ENCODE assay signal across 8 mouse cellular contexts in genomic region chr2:153446017-153446408, GRCm38 (mm10). TPM values are rescaled to one million over a fixed set of nuclear protein-coding genes. Genes with fewer than 3 reads are reported as not detected.
DNase-seq lines count a peak whose midpoint lies in the region; ATAC-seq lines count a peak whose summit lies in the region.

No protein-coding gene starts in this region.

- peak overlapping the region; percentile 64 for H3K4me3 ChIP-seq in erythroblast, embryonic 14.5 days (replicated peaks)
- peak overlapping the region; percentile 80 for H3K4me3 ChIP-seq in hindbrain, embryonic 14.5 days (replicated peaks; ENCODE audit: low read length)
- peak overlapping the region; percentile 93 for H3K4me3 ChIP-seq in stomach, embryonic 15.5 days (replicated peaks)

- intact Hi-C loops in left cerebral cortex, postnatal 4 days (cut with DNase I) = no loop called here

- no peak for ATAC-seq in hindbrain, embryonic 14.5 days (ENCODE audit: low FRiP score)
- ATAC-seq in stomach, embryonic 15.5 days (ENCODE audit: insufficient read depth, low FRiP score, low read depth) = no peak

- 0% methylated on average over 8 of the region's 8 CpGs for WGBS in hindbrain, embryonic 14.5 days
- WGBS in stomach, embryonic 15.5 days = 2% methylated on average over 8 of the region's 8 CpGs

- peak; percentile 63 for DNase-seq in gastrocnemius, adult 18-20 months (ENCODE audit: low spot score)
- no peak for DNase-seq in gastrocnemius, postnatal 25 days
- peak; percentile 80 for DNase-seq in adipocyte (ENCODE audit: low spot score)
- peak; percentile 91 for DNase-seq in hindbrain, embryonic 14.5 days (ENCODE audit: low spot score)
- peak; percentile 22 for DNase-seq in left cerebral cortex, postnatal 4 days
- peak; percentile 84 for DNase-seq in mesoderm, embryonic 11.5 days (ENCODE audit: low read depth, low spot score)

- peak overlapping the region; percentile 88 for H3K4me2 ChIP-seq in hindbrain, embryonic 14.5 days (replicated peaks)
- H3K4me2 ChIP-seq in stomach, embryonic 15.5 days = peak overlapping the region; percentile 89

- no peaks in the 10 kb centered on the region for H3K9me3 ChIP-seq in erythroblast, embryonic 14.5 days (ENCODE audit: control insufficient read depth, low read length)
- H3K9me3 ChIP-seq in hindbrain, embryonic 14.5 days (ENCODE audit: control insufficient read depth, low read length) = no peaks in the 10 kb centered on the region
- no peaks in the 10 kb centered on the region for H3K9me3 ChIP-seq in stomach, embryonic 15.5 days

- peaks cover 40% of the 10 kb centered on the region for H3K27me3 ChIP-seq in erythroblast, embryonic 14.5 days (ENCODE audit: control insufficient read depth)
- H3K27me3 ChIP-seq in hindbrain, embryonic 14.5 days (ENCODE audit: control insufficient read depth, insufficient read depth, low read length) = no peaks in the 10 kb centered on the region
- no peaks in the 10 kb centered on the region for H3K27me3 ChIP-seq in stomach, embryonic 15.5 days (replicated peaks)

- peak overlapping the region; percentile 97 for H3K27ac ChIP-seq in hindbrain, embryonic 14.5 days
- peak overlapping the region; percentile 97 for H3K27ac ChIP-seq in stomach, embryonic 15.5 days

- peak overlapping the region; percentile 94 for H3K9ac ChIP-seq in hindbrain, embryonic 14.5 days
- H3K9ac ChIP-seq in stomach, embryonic 15.5 days = no peak overlapping the region

- peaks cover 47% of the 10 kb centered on the region for H3K4me1 ChIP-seq in erythroblast, embryonic 14.5 days (ENCODE audit: control insufficient read depth)
- H3K4me1 ChIP-seq in hindbrain, embryonic 14.5 days (replicated peaks; ENCODE audit: control insufficient read depth, insufficient read depth, low read length) = peaks cover 27% of the 10 kb centered on the region
- peaks cover 21% of the 10 kb centered on the region for H3K4me1 ChIP-seq in stomach, embryonic 15.5 days

- peaks cover 16% of the 10 kb centered on the region for H3K36me3 ChIP-seq in erythroblast, embryonic 14.5 days (ENCODE audit: control insufficient read depth)
- no peaks in the 10 kb centered on the region for H3K36me3 ChIP-seq in hindbrain, embryonic 14.5 days (replicated peaks; ENCODE audit: control insufficient read depth, insufficient read depth)
- no peaks in the 10 kb centered on the region for H3K36me3 ChIP-seq in stomach, embryonic 15.5 days

RNA-seq across cellular contexts. Expression of gene 4930404H24Rik, which starts 46.6 kb away (rescaled TPM):
- not detected for total RNA-seq in gastrocnemius, adult 18-20 months (2021)
- total RNA-seq in gastrocnemius, postnatal 25 days (2021) = not detected
- polyA plus RNA-seq in erythroblast, embryonic 14.5 days (2012) = not detected in 2 replicates
- not detected in 2 replicates for polyA plus RNA-seq in hindbrain, embryonic 14.5 days (2014; fragmentation: Nextera tagmentation; extraction: Ambion mirVana)
- not detected for total RNA-seq in left cerebral cortex, postnatal 4 days (2021)
- not detected in 2 replicates for polyA plus RNA-seq in stomach, embryonic 15.5 days (2015; fragmentation: Nextera tagmentation; extraction: Ambion mirVana)
